Mouse (Mus musculus): ENCODE measurements around the gene Acadm.

GRCm38 (mm10) chr3:153935878-153936277 is 8.6 kb downstream of the Acadm start:
- no peak for TF ChIP-seq POLR2A (IDR thresholded peaks at IDR 0.05; ENCODE audit: low read depth, low read length)
- no peak for TF ChIP-seq CTCF (IDR thresholded peaks at IDR 0.05; ENCODE audit: extremely low read depth, insufficient read depth, insufficient read length, insufficient replicate concordance)
